Mouse (Mus musculus): ENCODE data around the gene Spag17. TPM values are rescaled to one million over a fixed set of nuclear protein-coding genes. Genes with fewer than 3 reads are reported as not detected.

Gene Spag17
- polyA plus RNA-seq, 1 experiment from 2014 or later: 1.1 TPM

- Histone ChIP-seq H3K4me3 (no peak overlapping the region), H3K9ac (no peak overlapping the region), H3K36me3 (no peaks in the 10 kb centered on the region), H3K4me1 (peaks cover 17% of the 10 kb centered on the region), H3K4me2 (replicated peaks) (no peak overlapping the region), H3K27me3 (no peaks in the 10 kb centered on the region), H3K9me3 (no peaks in the 10 kb centered on the region), H3K27ac (0 out of 2 replicates have a peak overlapping the region, but pooled peaks have one; percentile 48)
- 61% methylated on average over 8 of the region's 8 CpGs for WGBS
- ATAC-seq (ENCODE audit: low FRiP score, low read depth): no peak
Measured at GRCm38 (mm10) chr3:99913809-99914439, 28.7 kb downstream of the Spag17 start.

GRCm38 (mm10) chr3:99922944-99923343, 37.7 kb downstream of the Spag17 start:
- Histone ChIP-seq H3K4me3 (no peak overlapping the region), H3K36me3 (no peaks in the 10 kb centered on the region), H3K4me2 (replicated peaks) (no peak overlapping the region), H3K9me3 (no peaks in the 10 kb centered on the region), H3K27ac (no peak overlapping the region), H3K27me3 (no peaks in the 10 kb centered on the region), H3K9ac (no peak overlapping the region), H3K4me1 (no peaks in the 10 kb centered on the region)
- 73% methylated on average over 3 of the region's 3 CpGs for WGBS
- no peak for ATAC-seq (ENCODE audit: low FRiP score, low read depth)

DNA sequence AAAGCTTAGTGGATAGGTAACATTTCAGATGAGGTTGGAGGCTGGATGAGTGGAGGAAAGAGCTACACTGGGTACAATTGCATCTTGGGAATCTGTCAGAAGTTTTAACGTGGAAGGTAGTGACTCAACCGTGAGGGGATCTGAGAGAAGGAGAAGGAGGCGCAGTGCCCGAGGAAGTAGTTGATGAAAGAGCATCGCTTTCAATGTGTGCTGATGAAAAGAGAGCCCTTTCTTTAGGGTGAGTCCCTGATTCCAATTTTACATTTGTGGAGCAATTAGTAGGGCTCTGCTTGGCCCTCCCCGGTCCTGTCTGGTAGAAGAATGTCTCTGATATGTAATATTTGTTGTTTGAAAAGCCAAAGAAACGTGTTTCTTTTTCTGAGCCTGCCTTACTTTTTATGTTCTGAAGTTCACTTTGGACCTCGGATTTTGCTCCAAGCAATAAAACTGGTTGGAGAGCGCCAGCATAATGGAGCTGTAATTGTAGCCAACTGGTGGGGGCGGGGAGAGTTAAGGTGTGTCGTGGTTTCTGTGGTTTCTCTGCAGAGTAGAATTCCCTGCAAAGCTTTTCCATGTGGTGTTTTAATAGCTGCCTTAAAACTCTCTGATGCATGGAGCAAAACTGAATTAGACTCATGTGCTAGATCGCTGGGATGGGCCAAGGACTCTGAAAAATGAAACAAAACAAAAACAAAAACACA, 45.9 kb downstream of the Spag17 start:
- Histone ChIP-seq H3K27me3 (0 out of 2 replicates have a peak, but pooled peaks cover 4% of the 10 kb centered on the region), H3K27ac (peak overlapping the region; percentile 87), H3K9me3 (no peaks in the 10 kb centered on the region), H3K4me2 (replicated peaks) (peak overlapping the region; percentile 54), H3K36me3 (no peaks in the 10 kb centered on the region), H3K4me1 (peaks cover 44% of the 10 kb centered on the region), H3K4me3 (peak overlapping the region; percentile 8; the same call in 1 of the 2 replicates), H3K9ac (no peak overlapping the region)
- peak; percentile 81 for ATAC-seq (ENCODE audit: low FRiP score, low read depth)
- WGBS: 9% methylated on average over 12 of the region's 12 CpGs

- 33% methylated on average over 1 of the region's 1 CpGs for WGBS
- Histone ChIP-seq H3K4me3 (no peak overlapping the region), H3K4me1 (peaks cover 48% of the 10 kb centered on the region), H3K9me3 (no peaks in the 10 kb centered on the region), H3K9ac (no peak overlapping the region), H3K4me2 (replicated peaks) (no peak overlapping the region), H3K36me3 (no peaks in the 10 kb centered on the region), H3K27me3 (no peaks in the 10 kb centered on the region), H3K27ac (no peak overlapping the region)
- no peak; the same call in 1 of the 2 replicates for ATAC-seq (ENCODE audit: low FRiP score, low read depth)
Measured at GRCm38 (mm10) chr3:99936159-99936558, 51.0 kb downstream of the Spag17 start.

DNA sequence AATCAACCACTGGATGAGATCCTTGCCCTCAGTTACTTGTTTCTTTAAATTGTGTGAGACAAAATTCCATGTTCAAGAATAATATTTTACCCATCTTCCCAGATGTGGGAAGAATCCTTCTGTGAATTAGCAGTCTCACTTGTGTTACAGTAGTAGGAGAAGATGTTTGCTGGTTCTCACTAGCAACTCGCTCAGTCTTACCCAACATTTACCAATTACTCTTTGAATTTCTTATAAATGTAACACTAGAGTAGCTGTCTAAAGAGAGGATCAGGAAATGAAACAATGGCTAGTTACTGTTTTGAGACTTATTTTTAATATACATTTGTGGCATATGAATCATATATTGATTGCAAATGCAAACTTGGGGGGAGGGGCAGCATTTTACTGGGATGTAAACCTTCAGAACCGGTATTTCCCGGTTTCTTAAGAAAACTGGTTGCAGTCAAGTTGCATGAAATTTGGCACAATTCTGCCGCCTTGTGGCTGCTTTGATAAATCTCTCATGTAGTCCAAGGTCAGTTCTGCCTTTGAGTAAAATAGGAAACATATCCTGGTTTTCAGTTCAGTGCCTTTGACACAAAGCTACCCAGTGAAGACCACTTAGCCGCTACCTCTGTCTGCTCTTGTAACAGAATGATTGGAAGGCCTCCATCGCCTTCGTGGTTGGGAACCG, 53.5 kb downstream of the Spag17 start:
- Histone ChIP-seq H3K4me1 (peaks cover 26% of the 10 kb centered on the region), H3K9me3 (no peaks in the 10 kb centered on the region), H3K27ac (no peak overlapping the region), H3K27me3 (peaks cover 4% of the 10 kb centered on the region), H3K4me3 (no peak overlapping the region), H3K9ac (no peak overlapping the region), H3K36me3 (no peaks in the 10 kb centered on the region), H3K4me2 (replicated peaks) (no peak overlapping the region)
- 33% methylated on average over 8 of the region's 8 CpGs for WGBS
- no peak for ATAC-seq (ENCODE audit: low FRiP score, low read depth)

- 0 out of 2 replicates have a peak, but pooled peaks have one; percentile 51 for ATAC-seq (ENCODE audit: low FRiP score, low read depth)
Measured at GRCm38 (mm10) chr3:99945171-99945570, 60.0 kb downstream of the Spag17 start.

DNA sequence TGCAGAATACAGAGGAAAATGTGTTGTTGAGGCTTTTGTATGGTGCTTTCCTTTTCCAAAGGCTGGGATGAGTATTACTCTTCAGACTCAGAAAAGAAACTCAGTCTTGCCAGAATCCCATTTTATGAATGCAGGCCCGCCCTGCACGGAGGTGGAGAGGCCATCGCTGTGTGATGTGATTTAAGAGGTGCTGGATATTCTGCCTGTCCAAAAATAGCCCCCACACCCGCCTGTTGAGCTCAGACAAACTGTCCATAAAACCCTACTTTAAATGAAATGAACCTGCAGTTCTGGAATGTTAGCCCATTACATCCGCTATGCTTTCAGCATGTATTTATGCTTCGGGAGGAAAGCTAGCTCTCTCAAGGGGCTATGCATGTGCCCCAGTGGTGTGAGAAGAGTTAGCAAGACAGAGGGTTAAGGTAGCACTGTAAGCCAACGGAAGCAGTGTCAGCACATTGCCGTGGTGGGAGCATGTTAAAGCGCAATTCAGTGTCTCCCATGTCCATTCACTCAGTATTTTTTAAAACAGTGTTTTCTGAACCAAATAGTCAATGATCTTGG, 68.9 kb downstream of the Spag17 start:
- Histone ChIP-seq H3K27ac (no peak overlapping the region), H3K36me3 (no peaks in the 10 kb centered on the region), H3K27me3 (peaks cover 13% of the 10 kb centered on the region; the same call in 1 of the 2 replicates), H3K9me3 (no peaks in the 10 kb centered on the region), H3K9ac (no peak overlapping the region), H3K4me3 (no peak overlapping the region), H3K4me2 (replicated peaks) (peak overlapping the region; percentile 35), H3K4me1 (peaks cover 26% of the 10 kb centered on the region)
- WGBS: 23% methylated on average over 9 of the region's 9 CpGs
- peak; percentile 81 for ATAC-seq (ENCODE audit: low FRiP score, low read depth)

More at GRCm38 (mm10) chr3:99945171-99945570, 60.0 kb downstream of the Spag17 start:
- no peak overlapping the region for H3K4me2 ChIP-seq (replicated peaks)
- peaks cover 4% of the 10 kb centered on the region for H3K27me3 ChIP-seq
- no peak overlapping the region for H3K9ac ChIP-seq
- WGBS: 27% methylated on average over 2 of the region's 2 CpGs
- H3K4me3 ChIP-seq: no peak overlapping the region
- H3K4me1 ChIP-seq: peaks cover 20% of the 10 kb centered on the region
- no peaks in the 10 kb centered on the region for H3K9me3 ChIP-seq
- H3K36me3 ChIP-seq: no peaks in the 10 kb centered on the region
- H3K27ac ChIP-seq: no peak overlapping the region

- ATAC-seq (ENCODE audit: low FRiP score, low read depth): no peak
- Histone ChIP-seq H3K4me2 (replicated peaks) (no peak overlapping the region), H3K36me3 (no peaks in the 10 kb centered on the region), H3K9me3 (no peaks in the 10 kb centered on the region), H3K27ac (no peak overlapping the region), H3K9ac (no peak overlapping the region), H3K27me3 (peaks cover 24% of the 10 kb centered on the region; the same call in 1 of the 2 replicates), H3K4me3 (no peak overlapping the region), H3K4me1 (peaks cover 37% of the 10 kb centered on the region)
Measured at GRCm38 (mm10) chr3:99956517-99956916, 71.3 kb downstream of the Spag17 start.

DNA sequence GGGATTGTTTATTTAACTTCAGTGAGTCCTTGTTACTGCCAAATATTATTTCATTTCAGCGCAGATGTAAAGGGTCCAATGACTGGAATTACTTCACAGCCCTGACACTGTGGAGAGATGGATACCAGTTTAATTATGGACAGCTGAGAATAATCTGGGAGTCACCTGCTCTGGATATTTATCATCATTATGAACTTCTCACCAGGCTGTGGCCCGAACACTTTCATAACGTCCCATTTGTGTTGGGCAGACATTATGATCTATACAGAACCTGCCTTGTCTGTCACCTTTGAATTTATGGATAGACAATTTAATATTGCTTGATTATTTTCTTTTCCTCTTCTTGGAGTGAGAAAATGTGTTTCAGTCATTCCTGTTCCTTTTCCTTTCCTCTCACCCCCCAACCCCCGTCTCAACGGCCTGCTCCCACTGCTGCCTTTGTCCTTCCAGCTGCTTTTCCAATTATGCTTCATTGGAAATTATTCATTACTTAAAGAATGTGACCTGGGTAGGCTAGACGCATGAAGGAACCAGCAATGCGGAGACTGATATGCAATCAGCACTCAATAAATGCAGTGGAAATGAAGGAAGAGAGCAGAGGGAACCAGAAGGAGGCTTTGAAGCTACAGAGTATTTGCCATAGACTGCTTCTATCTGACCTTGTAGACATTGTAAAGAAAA, 74.7 kb downstream of the Spag17 start:
- no peak overlapping the region for H3K27ac ChIP-seq
- no peaks in the 10 kb centered on the region for H3K36me3 ChIP-seq
- H3K4me3 ChIP-seq: no peak overlapping the region
- no peak overlapping the region for H3K4me2 ChIP-seq (replicated peaks)
- H3K4me1 ChIP-seq: peaks cover 26% of the 10 kb centered on the region
- H3K9ac ChIP-seq: no peak overlapping the region
- peaks cover 53% of the 10 kb centered on the region for H3K27me3 ChIP-seq
- H3K9me3 ChIP-seq: no peaks in the 10 kb centered on the region
- 43% methylated on average over 7 of the region's 7 CpGs for WGBS
- no peak for ATAC-seq (ENCODE audit: low FRiP score, low read depth)

DNA sequence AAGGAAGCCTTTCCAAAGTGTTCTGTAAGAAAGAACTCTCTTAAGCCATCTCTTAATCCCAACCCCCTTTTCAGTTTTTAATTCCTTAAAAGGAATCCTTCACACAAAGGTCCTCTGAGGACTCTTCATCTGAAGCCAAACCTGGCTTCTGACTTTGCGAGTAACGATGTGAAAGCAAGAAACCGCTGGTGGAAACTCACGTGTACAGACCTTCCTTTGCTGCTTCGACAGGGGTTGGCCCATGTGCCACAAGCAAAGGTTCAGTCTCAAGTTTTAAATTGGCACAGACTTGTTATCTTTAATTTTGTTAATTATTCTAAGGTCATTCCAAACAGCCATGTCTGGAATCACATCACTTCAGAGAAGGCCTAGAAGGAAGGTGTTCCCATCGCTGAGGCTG, 79.1 kb downstream of the Spag17 start:
- Histone ChIP-seq H3K9ac (no peak overlapping the region), H3K4me3 (no peak overlapping the region), H3K9me3 (no peaks in the 10 kb centered on the region), H3K36me3 (no peaks in the 10 kb centered on the region), H3K4me1 (peaks cover 34% of the 10 kb centered on the region), H3K4me2 (replicated peaks) (no peak overlapping the region), H3K27ac (no peak overlapping the region), H3K27me3 (peaks cover 53% of the 10 kb centered on the region)
- no peak for ATAC-seq (ENCODE audit: low FRiP score, low read depth)
- 71% methylated on average over 6 of the region's 6 CpGs for WGBS

DNA sequence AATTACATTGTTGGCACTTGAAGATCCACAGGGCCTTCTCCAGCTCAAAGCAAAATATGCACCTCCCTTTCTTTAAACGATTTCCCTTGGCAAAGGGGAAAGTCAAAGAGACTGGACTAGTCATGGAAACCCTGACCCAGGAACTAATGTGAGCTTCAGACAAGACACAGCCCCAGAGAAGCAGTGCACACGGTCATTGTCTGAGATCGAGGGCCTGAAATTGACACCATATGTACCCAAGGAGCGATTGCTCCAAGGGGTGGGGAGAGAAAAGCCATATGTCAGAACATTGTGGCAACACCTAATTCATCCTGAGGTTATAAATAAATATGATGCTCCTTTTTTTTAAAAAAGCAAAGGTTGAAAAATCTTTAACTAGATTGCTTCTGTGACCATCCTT, 80.7 kb downstream of the Spag17 start:
- H3K9me3 ChIP-seq: no peaks in the 10 kb centered on the region
- no peaks in the 10 kb centered on the region for H3K36me3 ChIP-seq
- peak; percentile 82 for ATAC-seq (ENCODE audit: low FRiP score, low read depth)
- H3K4me1 ChIP-seq: peaks cover 26% of the 10 kb centered on the region
- peak overlapping the region; percentile 2; the same call in 1 of the 2 replicates for H3K27ac ChIP-seq
- H3K27me3 ChIP-seq: peaks cover 46% of the 10 kb centered on the region
- no peak overlapping the region for H3K9ac ChIP-seq
- no peak overlapping the region for H3K4me3 ChIP-seq
- no peak overlapping the region for H3K4me2 ChIP-seq (replicated peaks)
- WGBS: 20% methylated on average over 4 of the region's 4 CpGs

All from limb, embryonic 13.5 days (tissue).